Mouse (Mus musculus) stomach, postnatal 0 days (tissue): ENCODE data around the gene Kit. TPM values are rescaled to one million over a fixed set of nuclear protein-coding genes. Genes with fewer than 3 reads are reported as not detected.

ENCODE experiments used
- ATAC-seq: fragments of 200-750 bp; cut with Nextera tagmentation; 2 replicates; pipeline ENCODE4 v1.8.0; 2017; ENCODE audit not compliant: low FRiP score, low TSS enrichment
- DNase-seq: peaks from one replicate; pipeline ENCODE4 v3.0.0-alpha.2; 2016; ENCODE audit warnings: low spot score
- H3K27ac ChIP-seq: fragments of 300-500 bp; sonication (generic); replicated peaks from 2 replicates; pipeline ENCODE4 v1.5.1; 2014; ENCODE audit warnings: mild to moderate bottlenecking, control low read depth
- H3K27me3 ChIP-seq: fragments of 300-500 bp; sonication (generic); 2 replicates; pipeline ENCODE4 v1.6.1; 2014; ENCODE audit warnings: low read length; ENCODE audit not compliant: control insufficient read depth, insufficient read depth
- H3K36me3 ChIP-seq: fragments of 300-500 bp; sonication (generic); 2 replicates; pipeline ENCODE4 v1.6.1; 2014; ENCODE audit warnings: low read length, mixed read lengths; ENCODE audit not compliant: control insufficient read depth, insufficient read depth
- H3K4me1 ChIP-seq: fragments of 300-500 bp; sonication (generic); replicated peaks from 2 replicates; pipeline ENCODE4 v1.6.1; 2014; ENCODE audit warnings: antibody characterized with exemption; ENCODE audit not compliant: control insufficient read depth, insufficient read depth
- H3K4me2 ChIP-seq: fragments of 300-500 bp; sonication (generic); replicated peaks from 2 replicates; pipeline ENCODE4 v1.6.1; 2014; ENCODE audit warnings: low read depth, mild to moderate bottlenecking, control low read depth, moderate library complexity
- H3K4me3 ChIP-seq: fragments of 300-500 bp; sonication (generic); 2 replicates; pipeline ENCODE4 v1.5.1; 2014; ENCODE audit warnings: low read depth, low read length, control low read depth
- H3K9ac ChIP-seq: fragments of 300-500 bp; sonication (generic); 2 replicates; pipeline ENCODE4 v1.6.1; 2014; ENCODE audit warnings: mild to moderate bottlenecking, low read length, control low read depth, mixed read lengths
- H3K9me3 ChIP-seq: fragments of 300-500 bp; sonication (generic); 2 replicates; pipeline ENCODE4 v1.6.1; 2016; ENCODE audit warnings: low read length; ENCODE audit not compliant: control insufficient read depth
- CTCF ChIP-seq: IDR thresholded peaks from 2 replicates; pipeline ENCODE4 v1.5.1; 2016; ENCODE audit warnings: antibody characterized with exemption, low read depth, mild to moderate bottlenecking, moderate library complexity
- EP300 ChIP-seq: optimal IDR thresholded peaks from 2 replicates; pipeline ENCODE3; 2016; ENCODE audit warnings: antibody characterized with exemption
- WGBS: fragments of 180-500 bp; shearing (Covaris S2); extraction: QIAGEN DNeasy Blood & Tissue Kit; methylation state at CpG from one replicate; pipeline ENCODE4 v1.1.7; 2014; 5-methylcytosine and 5-hydroxymethylcytosine counted together
- polyA plus RNA-seq: library from polyadenylated mRNA; unstranded; fragments of >200 nt; fragmentation: Nextera tagmentation; extraction: Ambion mirVana; gene quantifications from 2 replicates; pipeline ENCODE4 v1.2.1, GENCODE M21; 2015

Gene Kit
- polyA plus RNA-seq, 1 experiment from 2014 or later, result 15.9 TPM

DNA sequence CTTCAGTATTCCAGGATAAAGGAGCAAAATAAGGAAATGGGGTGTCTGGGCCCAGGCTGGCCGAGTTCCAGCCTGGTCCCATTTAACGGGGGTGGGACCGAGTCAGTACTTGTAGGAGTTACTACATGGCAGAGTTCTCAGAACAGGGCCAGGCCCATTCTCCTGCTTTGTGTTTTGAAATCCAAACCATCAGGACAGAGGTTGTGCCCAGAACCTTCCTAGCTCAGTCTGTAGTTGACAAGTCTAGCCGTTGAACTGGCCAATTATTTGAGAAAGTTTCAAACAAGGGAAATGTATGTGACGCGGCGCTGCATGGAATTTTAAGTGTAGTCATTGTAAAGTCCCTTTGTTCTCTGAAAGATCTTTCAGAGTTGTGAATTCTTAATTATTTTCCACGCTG lies 75.8 kb downstream of the Kit start:
- no peak overlapping the region for H3K9ac ChIP-seq
- no peak for TF ChIP-seq EP300
- TF ChIP-seq CTCF, result no peak
- no peaks in the 10 kb centered on the region for H3K9me3 ChIP-seq
- no peaks in the 10 kb centered on the region for H3K27me3 ChIP-seq
- no peak overlapping the region for H3K27ac ChIP-seq
- H3K4me1 ChIP-seq, result no peaks in the 10 kb centered on the region
- ATAC-seq (no peak), DNase-seq (no peak)
- H3K4me2 ChIP-seq, result no peak overlapping the region
- WGBS, result 77% methylated on average over 8 of the region's 8 CpGs
- no peaks in the 10 kb centered on the region for H3K36me3 ChIP-seq
- no peak overlapping the region for H3K4me3 ChIP-seq

DNA sequence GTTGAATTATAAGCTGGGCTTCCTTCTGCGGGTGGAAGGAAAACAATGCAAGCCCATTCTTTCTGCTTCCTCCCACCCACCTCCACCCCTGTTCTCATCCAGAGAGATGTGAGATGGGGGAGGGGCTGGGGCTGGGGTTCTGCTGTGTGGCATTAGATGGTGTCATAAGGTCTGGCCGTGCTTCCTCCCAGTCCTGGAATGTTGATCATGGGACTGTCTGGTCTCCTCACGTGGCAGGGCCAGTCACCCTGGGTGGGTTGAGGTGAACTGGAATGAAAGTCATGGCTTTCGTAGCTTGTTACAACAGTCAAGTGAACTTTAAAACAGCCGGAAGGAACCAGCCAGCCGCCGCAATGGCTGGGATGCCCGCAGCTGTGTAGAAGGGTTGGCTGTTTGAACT lies 78.7 kb downstream of the Kit start:
- Histone ChIP-seq H3K4me3 (no peak overlapping the region), H3K9me3 (no peaks in the 10 kb centered on the region)
- WGBS, result 92% methylated on average over 8 of the region's 8 CpGs

DNA sequence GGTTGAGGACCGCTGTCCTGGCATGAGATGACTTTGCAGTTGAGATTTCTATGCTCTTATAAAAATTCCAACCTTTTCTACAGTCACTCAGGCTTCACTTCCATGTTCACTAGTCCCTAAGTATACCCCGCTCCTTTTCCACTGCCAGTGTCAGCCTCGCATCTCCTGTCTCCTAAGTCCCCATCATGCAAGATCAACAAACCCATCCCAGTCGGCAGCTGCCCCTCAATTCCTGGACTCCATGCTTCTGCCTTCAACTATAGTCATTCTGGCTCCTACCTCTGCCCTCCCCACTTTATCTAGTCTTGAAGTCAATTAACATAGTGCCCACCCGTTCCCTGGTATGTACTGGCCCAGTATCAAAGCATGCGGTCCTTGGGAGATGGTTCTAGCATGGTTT lies 83.9 kb downstream of the Kit start:
- Histone ChIP-seq H3K9me3 (no peaks in the 10 kb centered on the region), H3K27ac (no peak overlapping the region), H3K9ac (no peak overlapping the region), H3K4me1 (no peaks in the 10 kb centered on the region), H3K4me3 (no peak overlapping the region), H3K4me2 (no peak overlapping the region), H3K27me3 (no peaks in the 10 kb centered on the region), H3K36me3 (no peaks in the 10 kb centered on the region)
- TF ChIP-seq CTCF (no peak), EP300 (no peak)
- DNase-seq (no peak), ATAC-seq (no peak)
- WGBS, result 93% methylated on average over 6 of the region's 6 CpGs

More for the DNA sequence above, 78.7 kb downstream of the Kit start:
- ATAC-seq (no peak), DNase-seq (no peak)
- no peaks in the 10 kb centered on the region for H3K4me1 ChIP-seq
- H3K27me3 ChIP-seq, result no peaks in the 10 kb centered on the region
- TF ChIP-seq CTCF (no peak), EP300 (no peak)
- H3K9ac ChIP-seq, result no peak overlapping the region
- H3K4me2 ChIP-seq, result no peak overlapping the region
- no peaks in the 10 kb centered on the region for H3K36me3 ChIP-seq
- no peak overlapping the region for H3K27ac ChIP-seq

DNA sequence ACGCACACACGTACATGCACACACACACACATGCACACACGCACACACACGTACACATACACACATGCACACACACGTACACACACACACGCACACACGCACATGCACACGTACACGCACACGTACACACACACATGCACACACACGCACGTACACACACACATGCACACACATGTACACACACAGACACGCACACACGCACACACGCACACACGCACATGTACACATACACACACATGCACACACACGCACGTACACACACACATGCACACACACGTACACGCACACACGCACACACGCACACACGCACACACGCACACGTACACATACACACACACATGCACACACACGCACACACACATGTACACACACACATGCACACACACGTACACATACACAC lies 85.6 kb downstream of the Kit start:
- ATAC-seq, result no peak
- H3K4me1 ChIP-seq, result no peaks in the 10 kb centered on the region
- 97% methylated on average over 27 of the region's 27 CpGs for WGBS
- no peak overlapping the region for H3K4me3 ChIP-seq
- no peak for TF ChIP-seq CTCF
- no peak for TF ChIP-seq EP300
- no peak overlapping the region for H3K9ac ChIP-seq
- H3K27ac ChIP-seq, result no peak overlapping the region
- H3K36me3 ChIP-seq, result no peaks in the 10 kb centered on the region
- H3K9me3 ChIP-seq, result no peaks in the 10 kb centered on the region
- DNase-seq, result no peak
- H3K27me3 ChIP-seq, result no peaks in the 10 kb centered on the region
- no peak overlapping the region for H3K4me2 ChIP-seq

DNA sequence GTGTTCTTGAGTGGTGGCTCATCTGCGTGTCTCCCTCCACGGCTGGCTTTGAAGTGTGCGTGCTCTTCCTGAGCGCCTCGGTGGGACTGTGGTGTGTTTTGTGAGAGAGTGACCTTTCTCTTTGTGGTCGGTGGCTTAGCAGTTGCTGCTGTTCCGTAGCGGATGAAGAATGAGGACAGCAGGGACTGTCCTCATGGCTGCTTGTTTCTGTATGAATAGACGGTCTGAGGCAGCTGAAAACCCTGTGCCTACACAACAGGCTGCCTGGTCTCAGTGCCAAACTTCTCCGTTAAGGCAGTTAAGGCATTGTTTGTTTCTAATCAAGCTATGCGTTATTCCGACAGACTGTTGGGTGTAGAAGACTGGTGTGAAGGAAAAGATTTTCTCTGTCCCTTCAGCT lies 87.8 kb downstream of the Kit start:
- no peak for DNase-seq
- TF ChIP-seq EP300 (no peak), CTCF (no peak)

DNA sequence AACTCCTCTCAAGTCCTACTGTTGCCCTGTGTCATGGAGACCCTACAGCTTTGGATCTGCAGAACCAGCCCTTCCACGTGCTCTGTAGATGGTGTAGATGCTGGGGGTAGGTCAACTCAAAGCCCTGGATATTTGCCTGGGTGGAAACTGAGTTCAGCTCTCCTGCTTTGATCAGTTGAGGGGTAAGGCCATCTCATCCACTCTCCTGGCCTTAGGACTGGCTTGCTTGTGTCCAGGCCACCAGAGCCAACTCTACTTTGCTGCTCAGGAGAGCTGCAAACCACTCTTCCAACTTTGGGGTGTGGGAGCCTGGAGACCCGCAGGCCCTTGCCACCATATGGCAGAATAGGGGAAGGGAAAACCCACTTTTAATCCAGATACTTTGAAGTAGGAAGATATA lies 89.1 kb downstream of the Kit start:
- H3K9me3 ChIP-seq, result no peaks in the 10 kb centered on the region
- DNase-seq (no peak), ATAC-seq (no peak)
- no peak overlapping the region for H3K9ac ChIP-seq
- WGBS, result 88% methylated on average over 2 of the region's 2 CpGs
- no peak overlapping the region for H3K4me3 ChIP-seq
- no peaks in the 10 kb centered on the region for H3K4me1 ChIP-seq
- no peaks in the 10 kb centered on the region for H3K27me3 ChIP-seq
- no peak overlapping the region for H3K4me2 ChIP-seq
- H3K27ac ChIP-seq, result no peak overlapping the region
- no peak for TF ChIP-seq EP300
- no peak for TF ChIP-seq CTCF
- no peaks in the 10 kb centered on the region for H3K36me3 ChIP-seq

More for the DNA sequence above, 87.8 kb downstream of the Kit start:
- no peak overlapping the region for H3K4me3 ChIP-seq
- H3K4me2 ChIP-seq, result no peak overlapping the region
- H3K9me3 ChIP-seq, result no peaks in the 10 kb centered on the region
- WGBS, result 81% methylated on average over 12 of the region's 12 CpGs
- no peak for ATAC-seq
- H3K4me1 ChIP-seq, result no peaks in the 10 kb centered on the region
- H3K27me3 ChIP-seq, result no peaks in the 10 kb centered on the region
- H3K27ac ChIP-seq, result no peak overlapping the region
- H3K36me3 ChIP-seq, result no peaks in the 10 kb centered on the region
- H3K9ac ChIP-seq, result no peak overlapping the region
